Mouse (Mus musculus) kidney, embryonic 14.5 days (tissue): ENCODE data around the gene Acer1. TPM values are rescaled to one million over a fixed set of nuclear protein-coding genes. Genes with fewer than 3 reads are reported as not detected.

Source experiments
- ATAC-seq: fragments of 200-750 bp; cut with Nextera tagmentation; 2 replicates; pipeline ENCODE4 v1.8.0; 2017; ENCODE audit warnings: moderate number of reproducible peaks, mild to moderate bottlenecking, moderate TSS enrichment, moderate library complexity; ENCODE audit not compliant: low FRiP score, low TSS enrichment
- H3K27ac ChIP-seq: fragments of 300-500 bp; sonication (generic); 2 replicates; pipeline ENCODE4 v1.5.1; 2014; ENCODE audit warnings: low read depth, mild to moderate bottlenecking, low read length, moderate library complexity, mixed read lengths
- H3K27me3 ChIP-seq: fragments of 300-500 bp; sonication (generic); 2 replicates; pipeline ENCODE4 v1.6.1; 2014; ENCODE audit warnings: mild to moderate bottlenecking, low read length; ENCODE audit not compliant: control insufficient read depth, insufficient read depth
- H3K36me3 ChIP-seq: fragments of 300-500 bp; sonication (generic); 2 replicates; pipeline ENCODE4 v1.6.1; 2014; ENCODE audit warnings: low read length, mixed read lengths; ENCODE audit not compliant: control insufficient read depth, insufficient read depth
- H3K4me1 ChIP-seq: fragments of 300-500 bp; sonication (generic); 2 replicates; pipeline ENCODE4 v1.6.1; 2014; ENCODE audit warnings: low read length, mixed read lengths; ENCODE audit not compliant: control insufficient read depth, insufficient read depth
- H3K4me2 ChIP-seq: fragments of 300-500 bp; sonication (generic); replicated peaks from 2 replicates; pipeline ENCODE4 v1.6.1; 2014; ENCODE audit warnings: low read depth, mild to moderate bottlenecking, low read length
- H3K4me3 ChIP-seq: fragments of 300-500 bp; sonication (generic); 2 replicates; pipeline ENCODE4 v1.5.1; 2014; ENCODE audit warnings: mild to moderate bottlenecking, low read length
- H3K9ac ChIP-seq: fragments of 300-500 bp; sonication (generic); 2 replicates; pipeline ENCODE4 v1.6.1; 2014; ENCODE audit warnings: low read depth, mild to moderate bottlenecking, low read length, moderate library complexity
- H3K9me3 ChIP-seq: fragments of 300-500 bp; sonication (generic); 2 replicates; pipeline ENCODE4 v1.6.1; 2016; ENCODE audit warnings: low read length; ENCODE audit not compliant: control insufficient read depth
- WGBS: fragments of 180-500 bp; shearing (Covaris S2); extraction: QIAGEN DNeasy Blood & Tissue Kit; methylation state at CpG from one replicate; pipeline ENCODE4 v1.1.7; 2014; 5-methylcytosine and 5-hydroxymethylcytosine counted together
- polyA plus RNA-seq: library from polyadenylated mRNA; unstranded; fragments of >200 nt; fragmentation: Nextera tagmentation; extraction: Ambion mirVana; gene quantifications from 2 replicates; pipeline ENCODE4 v1.2.1, GENCODE M21; 2014

The Acer1 gene
- polyA plus RNA-seq, 1 experiment from 2014 or later, result not detected

GRCm38 (mm10) chr17:56984886-56985285 lies 3.0 kb upstream of the Acer1 start:
- Histone ChIP-seq H3K4me2 (no peak overlapping the region), H3K27ac (no peak overlapping the region), H3K27me3 (no peaks in the 10 kb centered on the region), H3K9ac (no peak overlapping the region), H3K36me3 (no peaks in the 10 kb centered on the region), H3K4me3 (no peak overlapping the region), H3K9me3 (no peaks in the 10 kb centered on the region), H3K4me1 (no peaks in the 10 kb centered on the region)
- no peak for ATAC-seq
- 76% methylated on average over 9 of the region's 9 CpGs for WGBS

GRCm38 (mm10) chr17:56981049-56981448 lies 877 bp downstream of the Acer1 start:
- no peak overlapping the region for H3K27ac ChIP-seq
- 69% methylated on average over 7 of the region's 7 CpGs for WGBS
- ATAC-seq, result no peak
- no peak overlapping the region for H3K9ac ChIP-seq
- no peak overlapping the region for H3K4me2 ChIP-seq
- H3K9me3 ChIP-seq, result no peaks in the 10 kb centered on the region
- no peak overlapping the region for H3K4me3 ChIP-seq
- no peaks in the 10 kb centered on the region for H3K4me1 ChIP-seq
- H3K36me3 ChIP-seq, result no peaks in the 10 kb centered on the region
- H3K27me3 ChIP-seq, result no peaks in the 10 kb centered on the region

GRCm38 (mm10) chr17:56979524-56979923 lies 2.4 kb downstream of the Acer1 start:
- Histone ChIP-seq H3K27me3 (no peaks in the 10 kb centered on the region), H3K4me2 (no peak overlapping the region), H3K4me3 (no peak overlapping the region), H3K36me3 (no peaks in the 10 kb centered on the region), H3K4me1 (no peaks in the 10 kb centered on the region), H3K27ac (no peak overlapping the region), H3K9me3 (no peaks in the 10 kb centered on the region), H3K9ac (no peak overlapping the region)
- WGBS, result 15% methylated on average over 7 of the region's 8 CpGs
- no peak for ATAC-seq

GRCm38 (mm10) chr17:56976531-56977390 lies 5.2 kb downstream of the Acer1 start:
- no peak for ATAC-seq

GRCm38 (mm10) chr17:56975391-56975790 lies 6.5 kb downstream of the Acer1 start:
- Histone ChIP-seq H3K36me3 (no peaks in the 10 kb centered on the region), H3K4me1 (no peaks in the 10 kb centered on the region), H3K27ac (no peak overlapping the region), H3K9me3 (no peaks in the 10 kb centered on the region), H3K9ac (no peak overlapping the region), H3K4me3 (no peak overlapping the region), H3K4me2 (no peak overlapping the region), H3K27me3 (no peaks in the 10 kb centered on the region)
- no peak for ATAC-seq
- 75% methylated on average over 3 of the region's 3 CpGs for WGBS

More at GRCm38 (mm10) chr17:56976531-56977390, 5.2 kb downstream of the Acer1 start:
- no peaks in the 10 kb centered on the region for H3K27me3 ChIP-seq
- H3K36me3 ChIP-seq, result no peaks in the 10 kb centered on the region
- no peak overlapping the region for H3K4me2 ChIP-seq
- no peaks in the 10 kb centered on the region for H3K9me3 ChIP-seq
- H3K4me1 ChIP-seq, result no peaks in the 10 kb centered on the region
- no peak overlapping the region for H3K9ac ChIP-seq
- no peak overlapping the region for H3K27ac ChIP-seq
- H3K4me3 ChIP-seq, result no peak overlapping the region
- WGBS, result 78% methylated on average over 8 of the region's 8 CpGs

- H3K9ac ChIP-seq, result no peak overlapping the region
- WGBS, result 75% methylated on average over 5 of the region's 5 CpGs
- H3K27me3 ChIP-seq, result no peaks in the 10 kb centered on the region
- H3K9me3 ChIP-seq, result no peaks in the 10 kb centered on the region
- ATAC-seq, result no peak
- no peaks in the 10 kb centered on the region for H3K4me1 ChIP-seq
- no peak overlapping the region for H3K27ac ChIP-seq
- no peak overlapping the region for H3K4me3 ChIP-seq
- no peaks in the 10 kb centered on the region for H3K36me3 ChIP-seq
- no peak overlapping the region for H3K4me2 ChIP-seq
Observed at GRCm38 (mm10) chr17:56974708-56975240, 7.2 kb downstream of the Acer1 start.

- H3K27ac ChIP-seq, result no peak overlapping the region
- no peaks in the 10 kb centered on the region for H3K4me1 ChIP-seq
- no peak overlapping the region for H3K4me2 ChIP-seq
- H3K36me3 ChIP-seq, result no peaks in the 10 kb centered on the region
- 62% methylated on average over 13 of the region's 14 CpGs for whole genome bisulfite sequencing
- H3K4me3 ChIP-seq, result no peak overlapping the region
- H3K9ac ChIP-seq, result no peak overlapping the region
- no peak for ATAC-seq
- H3K27me3 ChIP-seq, result no peaks in the 10 kb centered on the region
- H3K9me3 ChIP-seq, result no peaks in the 10 kb centered on the region
Observed at GRCm38 (mm10) chr17:56973956-56974707, 7.8 kb downstream of the Acer1 start.

GRCm38 (mm10) chr17:56970081-56970480 lies 11.8 kb downstream of the Acer1 start:
- ATAC-seq, result no peak
- Histone ChIP-seq H3K4me3 (no peak overlapping the region), H3K4me2 (no peak overlapping the region), H3K27ac (no peak overlapping the region), H3K27me3 (0 out of 2 replicates have a peak, but pooled peaks cover 3% of the 10 kb centered on the region), H3K9ac (no peak overlapping the region), H3K9me3 (no peaks in the 10 kb centered on the region), H3K4me1 (no peaks in the 10 kb centered on the region), H3K36me3 (no peaks in the 10 kb centered on the region)
- 72% methylated on average over 5 of the region's 5 CpGs for WGBS

GRCm38 (mm10) chr17:56969321-56969720 lies 12.6 kb downstream of the Acer1 start:
- 63% methylated on average over 3 of the region's 3 CpGs for WGBS
- Histone ChIP-seq H3K4me1 (no peaks in the 10 kb centered on the region), H3K9ac (no peak overlapping the region), H3K27ac (no peak overlapping the region), H3K27me3 (0 out of 2 replicates have a peak, but pooled peaks cover 3% of the 10 kb centered on the region), H3K36me3 (no peaks in the 10 kb centered on the region), H3K4me3 (no peak overlapping the region), H3K9me3 (no peaks in the 10 kb centered on the region), H3K4me2 (no peak overlapping the region)
- ATAC-seq, result no peak
